Mouse (Mus musculus): ENCODE data around the gene Hdac9.

DNA sequence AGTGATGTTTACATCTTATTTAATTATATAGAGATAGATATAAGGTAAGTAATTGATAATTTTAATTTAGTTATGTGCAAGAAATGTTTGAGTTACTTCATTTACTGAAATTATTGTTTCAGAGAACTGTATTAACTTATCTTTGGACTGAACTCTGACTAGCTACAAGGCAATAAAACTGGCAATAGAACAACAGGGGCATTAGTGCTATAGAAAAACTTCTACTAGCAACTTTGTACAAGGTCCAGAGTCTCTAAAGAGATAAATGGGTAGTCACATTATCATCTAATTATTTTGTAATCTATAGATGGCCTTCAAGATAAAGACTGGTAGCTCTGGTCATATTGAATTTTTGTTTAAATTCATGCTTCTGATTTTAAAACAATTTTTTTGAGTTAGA, 632.0 kb downstream of the Hdac9 start:
- TF ChIP-seq EP300 (IDR thresholded peaks at IDR 0.05; ENCODE audit: low read depth), result no peak
- TF ChIP-seq CTCF (IDR thresholded peaks at IDR 0.05; ENCODE audit: low read depth), result no peak
